Mouse (Mus musculus): Measurements from ENCODE around the gene Hist1h3g. TPM values are rescaled to one million over a fixed set of nuclear protein-coding genes. Genes with fewer than 3 reads are reported as not detected.
A peak's percentile ranks its signal among the peaks of the same experiment; 100 is the strongest.
"Not testable (repeated sequence)": the region's sequence is repeated elsewhere in the genome, so short reads cannot be mapped to it uniquely, and the experiment has no call there.

Hist1h3g gene
- polyA plus RNA-seq, 1 experiment from 2014 or later = 8.2 TPM

GRCm38 (mm10) chr13:23530181-23530900, 4.9 kb upstream of the Hist1h3g start:
- Histone ChIP-seq H3K9ac (ENCODE audit: low read depth, low read length) (peak overlapping the region; percentile 89), H3K27ac (ENCODE audit: low read depth, low read length) (peak overlapping the region; percentile 99), H3K9me3 (ENCODE audit: control insufficient read depth, low read length) (no peaks in the 10 kb centered on the region), H3K4me1 (ENCODE audit: control insufficient read depth, insufficient read depth, low read length) (peaks cover 13% of the 10 kb centered on the region), H3K4me2 (replicated peaks; ENCODE audit: low read depth, low read length) (peak overlapping the region; percentile 69), H3K4me3 (ENCODE audit: low read length) (peak overlapping the region; percentile 62), H3K36me3 (ENCODE audit: control insufficient read depth, insufficient read depth, low read length) (no peaks in the 10 kb centered on the region), H3K27me3 (ENCODE audit: control insufficient read depth, insufficient read depth, low read length) (no peaks in the 10 kb centered on the region)
- ATAC-seq (ENCODE audit: low FRiP score, low TSS enrichment) = no peak
- WGBS = under 1% methylated on average over 20 of the region's 20 CpGs

- no peaks in the 10 kb centered on the region for H3K27me3 ChIP-seq (ENCODE audit: control insufficient read depth, insufficient read depth, low read length)
- ATAC-seq (ENCODE audit: low FRiP score, low TSS enrichment) = peak; percentile 76
- peak within 1 kb of the TSS; percentile 99 for H3K27ac ChIP-seq (ENCODE audit: low read depth, low read length)
- no peaks in the 10 kb centered on the region for H3K36me3 ChIP-seq (ENCODE audit: control insufficient read depth, insufficient read depth, low read length)
- peak within 1 kb of the TSS; percentile 69 for H3K4me2 ChIP-seq (replicated peaks; ENCODE audit: low read depth, low read length)
- peak within 1 kb of the TSS; percentile 89 for H3K9ac ChIP-seq (ENCODE audit: low read depth, low read length)
- peaks cover 14% of the 10 kb centered on the region for H3K4me1 ChIP-seq (ENCODE audit: control insufficient read depth, insufficient read depth, low read length)
- peak within 1 kb of the TSS; percentile 62 for H3K4me3 ChIP-seq (ENCODE audit: low read length)
- no peaks in the 10 kb centered on the region for H3K9me3 ChIP-seq (ENCODE audit: control insufficient read depth, low read length)
- WGBS = under 1% methylated on average over 51 of the region's 70 CpGs
These were observed 4.0 kb upstream of the Hist1h3g start, which contains the start of gene Hist1h4h for GRCm38 (mm10) chr13:23530901-23531875. Gene Hist1h4h (plus strand): TSS chr13:23531050.

GRCm38 (mm10) chr13:23532262-23533075, 2.8 kb upstream of the Hist1h3g start:
- no peaks in the 10 kb centered on the region for H3K36me3 ChIP-seq (ENCODE audit: control insufficient read depth, insufficient read depth, low read length)
- no peaks in the 10 kb centered on the region for H3K9me3 ChIP-seq (ENCODE audit: control insufficient read depth, low read length)
- peak overlapping the region; percentile 62 for H3K4me3 ChIP-seq (ENCODE audit: low read length)
- peak overlapping the region; percentile 89 for H3K9ac ChIP-seq (ENCODE audit: low read depth, low read length)
- peak overlapping the region; percentile 69 for H3K4me2 ChIP-seq (replicated peaks; ENCODE audit: low read depth, low read length)
- no peaks in the 10 kb centered on the region for H3K27me3 ChIP-seq (ENCODE audit: control insufficient read depth, insufficient read depth, low read length)
- no peak for ATAC-seq (ENCODE audit: low FRiP score, low TSS enrichment)
- peaks cover 23% of the 10 kb centered on the region for H3K4me1 ChIP-seq (ENCODE audit: control insufficient read depth, insufficient read depth, low read length)
- H3K27ac ChIP-seq (ENCODE audit: low read depth, low read length) = peak overlapping the region; percentile 99
- WGBS = 26% methylated on average over 9 of the region's 9 CpGs

- peak within 1 kb of the TSS; percentile 89 for H3K9ac ChIP-seq (ENCODE audit: low read depth, low read length)
These were observed 1.5 kb upstream of the Hist1h3g start, which contains the start of gene Hist1h2af for GRCm38 (mm10) chr13:23533560-23534367. Gene Hist1h2af (plus strand): TSS chr13:23533906.

GRCm38 (mm10) chr13:23534368-23535131, 672 bp upstream of the Hist1h3g start:
- Histone ChIP-seq H3K36me3 (ENCODE audit: control insufficient read depth, insufficient read depth, low read length) (no peaks in the 10 kb centered on the region), H3K4me1 (ENCODE audit: control insufficient read depth, insufficient read depth, low read length) (peaks cover 16% of the 10 kb centered on the region), H3K27ac (ENCODE audit: low read depth, low read length) (peak overlapping the region; percentile 99), H3K9ac (ENCODE audit: low read depth, low read length) (peak overlapping the region; percentile 89), H3K9me3 (ENCODE audit: control insufficient read depth, low read length) (no peaks in the 10 kb centered on the region), H3K4me3 (ENCODE audit: low read length) (peak overlapping the region; percentile 62), H3K27me3 (ENCODE audit: control insufficient read depth, insufficient read depth, low read length) (no peaks in the 10 kb centered on the region), H3K4me2 (replicated peaks; ENCODE audit: low read depth, low read length) (peak overlapping the region; percentile 69)
- ATAC-seq (ENCODE audit: low FRiP score, low TSS enrichment) = no peak
- under 1% methylated on average over 15 of the region's 15 CpGs for WGBS

More at GRCm38 (mm10) chr13:23533560-23534367, 1.5 kb upstream of the Hist1h3g start, which contains the start of gene Hist1h2af:
- not testable (repeated sequence) for H3K27me3 ChIP-seq (ENCODE audit: control insufficient read depth, insufficient read depth, low read length); H3K36me3 ChIP-seq (ENCODE audit: control insufficient read depth, insufficient read depth, low read length); H3K9me3 ChIP-seq (ENCODE audit: control insufficient read depth, low read length)
- ATAC-seq (ENCODE audit: low FRiP score, low TSS enrichment) = peak; percentile 54
- under 1% methylated on average over 20 of the region's 53 CpGs for WGBS
- H3K4me1 ChIP-seq (ENCODE audit: control insufficient read depth, insufficient read depth, low read length) = peaks cover 21% of the 10 kb centered on the region
- H3K4me3 ChIP-seq (ENCODE audit: low read length) = peak within 1 kb of the TSS; percentile 62
- H3K4me2 ChIP-seq (replicated peaks; ENCODE audit: low read depth, low read length) = peak within 1 kb of the TSS; percentile 69
- peak within 1 kb of the TSS; percentile 99 for H3K27ac ChIP-seq (ENCODE audit: low read depth, low read length)

- Histone ChIP-seq H3K27ac (ENCODE audit: low read depth, low read length) (peak overlapping the region; percentile 99), H3K4me3 (ENCODE audit: low read length) (peak overlapping the region; percentile 62), H3K4me2 (replicated peaks; ENCODE audit: low read depth, low read length) (peak overlapping the region; percentile 69), H3K9ac (ENCODE audit: low read depth, low read length) (peak overlapping the region; percentile 89), H3K36me3 (ENCODE audit: control insufficient read depth, insufficient read depth, low read length) (no peaks in the 10 kb centered on the region), H3K9me3 (ENCODE audit: control insufficient read depth, low read length) (no peaks in the 10 kb centered on the region), H3K4me1 (ENCODE audit: control insufficient read depth, insufficient read depth, low read length) (peaks cover 16% of the 10 kb centered on the region), H3K27me3 (ENCODE audit: control insufficient read depth, insufficient read depth, low read length) (no peaks in the 10 kb centered on the region)
- ATAC-seq (ENCODE audit: low FRiP score, low TSS enrichment) = no peak
- 17% methylated on average over 7 of the region's 7 CpGs for WGBS
These were observed 1.0 kb downstream of the Hist1h3g start for GRCm38 (mm10) chr13:23536076-23536822.

GRCm38 (mm10) chr13:23537006-23537710, 1.9 kb downstream of the Hist1h3g start:
- Histone ChIP-seq H3K4me2 (replicated peaks; ENCODE audit: low read depth, low read length) (peak overlapping the region; percentile 69), H3K9me3 (ENCODE audit: control insufficient read depth, low read length) (no peaks in the 10 kb centered on the region), H3K4me3 (ENCODE audit: low read length) (peak overlapping the region; percentile 62), H3K27me3 (ENCODE audit: control insufficient read depth, insufficient read depth, low read length) (no peaks in the 10 kb centered on the region), H3K36me3 (ENCODE audit: control insufficient read depth, insufficient read depth, low read length) (no peaks in the 10 kb centered on the region), H3K27ac (ENCODE audit: low read depth, low read length) (no peak overlapping the region), H3K4me1 (ENCODE audit: control insufficient read depth, insufficient read depth, low read length) (peaks cover 16% of the 10 kb centered on the region), H3K9ac (ENCODE audit: low read depth, low read length) (peak overlapping the region; percentile 89; the same call in 1 of the 2 replicates)
- ATAC-seq (ENCODE audit: low FRiP score, low TSS enrichment) = no peak
- WGBS = 68% methylated on average over 3 of the region's 3 CpGs
